Mouse (Mus musculus) heart, adult 2 months (tissue): ENCODE results near the gene Nfkbiz. TPM values are rescaled to one million over a fixed set of nuclear protein-coding genes. Genes with fewer than 3 reads are reported as not detected.
"Not testable (repeated sequence)": the region's sequence is repeated elsewhere in the genome, so short reads cannot be mapped to it uniquely, and the experiment has no call there.

Experiments
- DNase-seq, 2 experiments: peaks; one replicate each; pipeline ENCODE4 v3.0.0; 2021
- H3K27ac ChIP-seq: fragments of 200-600 bp; 2 replicates; pipeline ENCODE4 v1.8.1; 2022
- H3K27me3 ChIP-seq: fragments of 200-500 bp; 2 replicates; pipeline ENCODE4 v1.6.1; 2012; ENCODE audit warnings: mild to moderate bottlenecking, low read length, inconsistent platforms, mixed read lengths; ENCODE audit not compliant: control insufficient read depth, insufficient read depth
- H3K36me3 ChIP-seq: fragments of 200-500 bp; 2 replicates; pipeline ENCODE4 v1.6.1; 2012; ENCODE audit warnings: low read length, inconsistent platforms; ENCODE audit not compliant: control insufficient read depth, insufficient read depth
- H3K4me1 ChIP-seq: fragments of 200-500 bp; 2 replicates; pipeline ENCODE4 v1.6.1; 2011; ENCODE audit warnings: low read length; ENCODE audit not compliant: control insufficient read depth, insufficient read depth
- H3K4me3 ChIP-seq: fragments of 200-600 bp; 2 replicates; pipeline ENCODE4 v1.8.1; 2022
- H3K79me2 ChIP-seq: fragments of 200-500 bp; replicated peaks from 2 replicates; pipeline ENCODE4 v1.6.1; 2012; ENCODE audit warnings: mild to moderate bottlenecking, inconsistent platforms, low read length, moderate library complexity, mixed read lengths; ENCODE audit not compliant: control insufficient read depth, insufficient read depth
- H3K9ac ChIP-seq: fragments of 200-500 bp; 2 replicates; pipeline ENCODE4 v1.6.1; 2012; ENCODE audit warnings: low read depth, mild to moderate bottlenecking, control low read depth, inconsistent platforms, low read length, mixed read lengths
- CTCF ChIP-seq: fragments of 200-600 bp; IDR thresholded peaks from 2 replicates; pipeline ENCODE4 v1.8.1; 2022; ENCODE audit warnings: antibody characterized with exemption, mild to moderate bottlenecking, moderate library complexity
- EP300 ChIP-seq: fragments of 200-500 bp; IDR thresholded peaks from 2 replicates; pipeline ENCODE4 v1.6.1; 2011; ENCODE audit warnings: low read depth, low read length, control low read depth; ENCODE audit not compliant: insufficient read depth
- POLR2A ChIP-seq: fragments of 200-500 bp; IDR thresholded peaks from 2 replicates; pipeline ENCODE4 v1.6.1; 2011; ENCODE audit warnings: mild to moderate bottlenecking, low read depth, low read length, control low read depth; ENCODE audit not compliant: insufficient read depth
- WGBS: fragments of 180-500 bp; shearing (Covaris S2); methylation state at CpG from one replicate; pipeline ENCODE4 v1.1.7; 2018; 5-methylcytosine and 5-hydroxymethylcytosine counted together
- intact Hi-C: fragments of 180-260 bp; cut with DNase I; formaldehyde crosslinking; loops from one replicate; pipeline ENCODE4 v1.15.1; 2025
- polyA plus RNA-seq: library from polyadenylated mRNA; depleted of rRNA; stranded (reverse); fragments of >200 nt; gene quantifications from 2 replicates; pipeline ENCODE4 v1.2.3, GENCODE M21; 2012
- total RNA-seq, 2 experiments: library from RNA; stranded (reverse); gene quantifications; 2 replicates each; pipeline ENCODE4 v1.2.3; 2021

The Nfkbiz gene
- total and polyA plus RNA-seq, 3 experiments, result 2.1 to 3.4 (median 2.3) TPM

GRCm38 (mm10) chr16:55838129-55838509 lies 580 bp downstream of the Nfkbiz start:
- Histone ChIP-seq H3K27me3 (no peaks in the 10 kb centered on the region), H3K79me2 (no peaks in the 10 kb centered on the region), H3K36me3 (peaks cover 3% of the 10 kb centered on the region; the same call in 1 of the 2 replicates), H3K4me1 (no peaks in the 10 kb centered on the region; the same call in 1 of the 2 replicates), H3K27ac (peak overlapping the region; percentile 99), H3K9ac (peak overlapping the region; percentile 96), H3K4me3 (peak overlapping the region; percentile 90)
- 7% methylated on average over 3 of the region's 3 CpGs for WGBS
- DNase-seq, result no peak
- no peak for TF ChIP-seq CTCF
- no peak for TF ChIP-seq EP300
- TF ChIP-seq POLR2A, result no peak
- intact Hi-C loops, result loop anchor here (1.0 kb wide), 1 partner anchor 18 kb away; no protein-coding TSS in a partner anchor

GRCm38 (mm10) chr16:55837653-55838052 lies 1.0 kb downstream of the Nfkbiz start:
- intact Hi-C loops, result loop anchor here (1.0 kb wide), 1 partner anchor 17 kb away; no protein-coding TSS in a partner anchor
- 87% methylated on average over 8 of the region's 8 CpGs for WGBS
- not testable (repeated sequence) for H3K79me2 ChIP-seq, H3K27me3 ChIP-seq, H3K27ac ChIP-seq, H3K4me3 ChIP-seq, H3K36me3 ChIP-seq, H3K4me1 ChIP-seq, H3K9ac ChIP-seq, DNase-seq

- DNase-seq, result no peak
- Histone ChIP-seq H3K9ac (no peak overlapping the region), H3K79me2 (no peaks in the 10 kb centered on the region), H3K4me1 (no peaks in the 10 kb centered on the region; the same call in 1 of the 2 replicates), H3K36me3 (peaks cover 3% of the 10 kb centered on the region; the same call in 1 of the 2 replicates), H3K27me3 (no peaks in the 10 kb centered on the region), H3K27ac (no peak overlapping the region), H3K4me3 (no peak overlapping the region)
- 76% methylated on average over 2 of the region's 2 CpGs for WGBS
- TF ChIP-seq EP300 (no peak), CTCF (no peak), POLR2A (no peak)
- intact Hi-C loops, result no loop called here
Observed at GRCm38 (mm10) chr16:55837168-55837567, 1.5 kb downstream of the Nfkbiz start.

GRCm38 (mm10) chr16:55835798-55836197 lies 2.9 kb downstream of the Nfkbiz start:
- DNase-seq, result no peak
- no peaks in the 10 kb centered on the region for H3K27me3 ChIP-seq
- intact Hi-C loops, result no loop called here
- H3K79me2 ChIP-seq, result no peaks in the 10 kb centered on the region
- no peak for TF ChIP-seq CTCF
- TF ChIP-seq POLR2A, result no peak
- no peak for TF ChIP-seq EP300
- no peak overlapping the region for H3K9ac ChIP-seq
- no peaks in the 10 kb centered on the region; the same call in 1 of the 2 replicates for H3K4me1 ChIP-seq
- H3K4me3 ChIP-seq, result no peak overlapping the region
- no peak overlapping the region for H3K27ac ChIP-seq
- peaks cover 3% of the 10 kb centered on the region; the same call in 1 of the 2 replicates for H3K36me3 ChIP-seq

GRCm38 (mm10) chr16:55832617-55833016 lies 6.1 kb downstream of the Nfkbiz start:
- intact Hi-C loops, result no loop called here
- WGBS, result 72% methylated on average over 8 of the region's 8 CpGs
- Histone ChIP-seq H3K79me2 (no peaks in the 10 kb centered on the region), H3K4me3 (no peak overlapping the region), H3K27ac (no peak overlapping the region), H3K36me3 (no peaks in the 10 kb centered on the region), H3K4me1 (no peaks in the 10 kb centered on the region; the same call in 1 of the 2 replicates), H3K9ac (no peak overlapping the region), H3K27me3 (no peaks in the 10 kb centered on the region)
- DNase-seq, result no peak
- no peak for TF ChIP-seq POLR2A
- TF ChIP-seq CTCF, result no peak
- TF ChIP-seq EP300, result no peak

GRCm38 (mm10) chr16:55832040-55832439 lies 6.7 kb downstream of the Nfkbiz start:
- TF ChIP-seq EP300 (no peak), CTCF (no peak), POLR2A (no peak)
- H3K36me3 ChIP-seq, result no peaks in the 10 kb centered on the region
- no peaks in the 10 kb centered on the region for H3K27me3 ChIP-seq
- no peaks in the 10 kb centered on the region for H3K79me2 ChIP-seq
- no peaks in the 10 kb centered on the region; the same call in 1 of the 2 replicates for H3K4me1 ChIP-seq
- intact Hi-C loops, result no loop called here
- H3K9ac ChIP-seq, result no peak overlapping the region
- no peak overlapping the region for H3K4me3 ChIP-seq
- H3K27ac ChIP-seq, result no peak overlapping the region
- 85% methylated on average over 6 of the region's 6 CpGs for WGBS
- DNase-seq, result no peak
